Mouse (Mus musculus) bone marrow macrophage, adult 2 months (primary cell): ENCODE results near the gene 1700016K19Rik.

Source experiments
- CTCF ChIP-seq: IDR thresholded peaks from 2 replicates; pipeline ENCODE4 v1.5.1; 2012; ENCODE audit warnings: low read depth, mild to moderate bottlenecking, low read length, moderate library complexity
- POLR2A ChIP-seq: IDR thresholded peaks from 2 replicates; pipeline ENCODE4 v1.6.1; 2012; ENCODE audit warnings: mild to moderate bottlenecking, low read depth, low read length, borderline replicate concordance

- TF ChIP-seq POLR2A (no peak), CTCF (no peak)
Measured at GRCm38 (mm10) chr11:75994357-75994756, 5.4 kb upstream of the 1700016K19Rik start.
